Mouse (Mus musculus): Measurements from ENCODE around the gene Epb41l2. TPM values are rescaled to one million over a fixed set of nuclear protein-coding genes. Genes with fewer than 3 reads are reported as not detected.

Epb41l2 gene
- total RNA-seq, 2 experiments from 2014 or later = 51.8 to 52.6 TPM

DNA sequence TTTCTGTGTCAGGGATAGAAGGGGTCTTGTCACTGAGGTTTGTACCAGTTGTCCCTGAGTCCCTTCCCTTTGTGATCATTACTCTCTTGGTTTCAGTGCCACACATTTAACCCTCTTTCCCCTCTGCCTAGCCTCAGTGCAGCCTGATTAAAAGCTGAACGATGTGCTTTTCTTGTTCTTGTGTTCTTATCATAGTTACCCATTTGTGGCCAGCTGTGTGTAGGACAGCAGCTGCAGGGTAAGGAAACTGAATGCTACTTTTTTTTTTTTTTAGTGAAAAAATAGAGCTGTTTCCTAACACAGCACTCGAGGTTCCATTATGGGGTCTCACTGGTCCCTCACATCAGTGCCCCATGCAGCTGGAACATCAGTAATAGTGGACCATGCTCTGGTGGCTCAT, 106.9 kb downstream of the Epb41l2 start:
- no peak for ATAC-seq (ENCODE audit: poor library complexity, severe bottlenecking)

DNA sequence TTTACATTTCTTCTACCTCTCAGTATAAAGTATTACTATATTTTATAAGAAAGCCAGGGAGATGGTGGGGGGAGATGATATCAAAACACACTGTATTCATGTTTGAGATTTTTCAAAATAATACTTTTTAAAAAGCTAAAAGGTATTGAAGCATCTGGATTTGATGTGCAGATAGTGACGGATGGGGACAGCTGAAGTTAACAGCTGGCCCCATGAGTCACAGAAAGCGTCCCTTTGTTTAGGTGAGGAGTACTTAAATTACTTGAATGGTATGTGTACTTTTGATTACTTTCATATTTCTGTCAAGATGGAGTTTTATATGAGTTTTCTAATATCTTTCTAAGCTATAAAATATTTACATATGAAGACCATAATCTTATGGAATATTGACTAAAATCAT, 112.3 kb downstream of the Epb41l2 start:
- no peak for ATAC-seq (ENCODE audit: poor library complexity, severe bottlenecking)

DNA sequence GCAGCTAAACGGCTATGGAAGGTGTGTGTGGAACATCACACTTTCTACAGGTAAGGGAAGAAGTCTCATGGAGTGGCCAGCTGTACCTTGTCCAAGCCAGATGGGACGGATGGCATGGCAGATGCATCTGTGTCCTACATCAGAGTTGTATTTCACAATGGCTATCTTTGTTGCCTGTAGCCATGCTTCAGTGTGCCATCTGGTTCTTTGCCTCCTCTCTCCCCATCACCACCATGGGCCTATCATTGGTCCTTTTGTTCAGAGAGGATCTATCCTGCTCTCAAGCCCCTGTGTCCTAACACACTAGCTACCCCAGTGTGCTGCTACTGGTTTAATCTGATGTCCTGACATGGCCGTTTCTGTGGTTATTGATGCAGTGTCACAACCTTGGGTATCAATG, 120.1 kb downstream of the Epb41l2 start:
- no peak for ATAC-seq (ENCODE audit: poor library complexity, severe bottlenecking)

DNA sequence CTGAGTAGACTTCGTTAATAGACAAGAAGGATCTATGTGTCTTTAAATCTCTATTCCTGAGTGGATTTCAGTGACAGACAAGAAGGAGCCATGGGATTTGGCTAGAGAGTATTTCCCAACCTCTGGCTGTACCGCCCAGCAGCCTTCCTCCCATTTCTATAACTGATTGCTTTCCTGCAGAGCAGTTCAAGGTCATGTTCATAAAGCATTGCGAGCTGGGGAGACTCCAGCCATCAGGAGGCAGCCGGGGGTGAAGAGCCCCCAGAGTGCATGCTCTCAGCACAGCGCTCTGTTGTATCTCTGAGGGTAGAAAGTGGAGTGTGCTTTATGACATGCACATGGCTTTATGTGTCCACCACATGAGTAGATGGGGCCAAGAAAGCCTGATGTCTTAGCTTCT, 123.2 kb downstream of the Epb41l2 start:
- ATAC-seq (ENCODE audit: poor library complexity, severe bottlenecking) = no peak

DNA sequence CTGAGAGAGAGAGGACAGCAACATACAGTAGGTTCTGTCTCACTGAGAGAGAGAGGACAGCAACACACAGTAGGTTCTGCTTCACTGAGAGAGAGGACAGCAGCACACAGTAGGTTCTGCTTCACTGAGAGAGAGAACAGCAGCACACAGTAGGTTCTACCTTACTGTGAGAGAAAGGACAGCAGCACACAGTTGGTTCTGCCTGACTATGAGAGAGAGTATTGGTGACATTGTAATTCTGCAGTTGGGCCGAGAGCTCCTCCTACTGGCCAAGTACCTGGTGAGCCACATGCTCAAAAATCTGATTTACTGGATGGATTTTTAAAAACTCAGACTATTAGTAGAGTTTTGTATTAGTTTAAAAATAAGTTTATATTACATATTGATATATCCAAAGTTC, 128.9 kb downstream of the Epb41l2 start:
- peak; percentile 83 for ATAC-seq (ENCODE audit: poor library complexity, severe bottlenecking)

DNA sequence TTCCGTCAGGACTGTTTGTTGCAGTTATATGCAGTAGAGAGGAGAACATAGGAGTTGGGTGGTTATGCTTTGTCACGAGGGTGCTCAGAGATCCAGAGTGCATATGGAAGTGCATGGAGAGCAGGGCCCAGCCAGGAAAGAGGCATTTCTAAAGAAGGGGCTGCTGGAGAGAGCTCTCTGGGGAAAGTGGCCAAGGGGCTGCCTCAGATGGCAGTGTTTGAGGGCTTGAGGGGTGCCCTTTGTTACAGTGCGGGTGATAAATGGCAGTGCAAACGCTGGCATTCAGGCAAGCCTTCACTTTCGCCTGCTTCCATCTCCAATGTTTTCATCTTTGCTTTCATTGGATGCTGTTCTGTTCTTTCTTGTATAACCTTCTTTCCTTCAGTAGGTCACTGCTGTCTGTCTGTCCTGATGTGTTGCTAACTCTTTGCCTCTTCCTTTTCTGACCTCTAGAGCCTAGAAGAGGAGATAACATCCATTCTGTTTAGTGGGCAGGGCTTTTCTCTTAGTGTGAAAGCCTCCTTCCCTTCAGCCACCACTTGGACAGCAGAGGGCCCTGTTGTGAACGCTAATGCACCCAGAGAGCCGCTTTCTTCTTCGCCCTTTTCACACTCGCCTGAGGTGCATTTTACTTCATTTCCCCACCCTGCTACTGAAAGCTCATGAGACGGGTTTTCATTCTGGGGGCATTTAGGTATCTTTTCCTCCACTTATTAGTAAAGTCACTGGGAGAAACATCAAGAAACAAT, 139.9 kb downstream of the Epb41l2 start:
- no peak for ATAC-seq (ENCODE audit: poor library complexity, severe bottlenecking)

DNA sequence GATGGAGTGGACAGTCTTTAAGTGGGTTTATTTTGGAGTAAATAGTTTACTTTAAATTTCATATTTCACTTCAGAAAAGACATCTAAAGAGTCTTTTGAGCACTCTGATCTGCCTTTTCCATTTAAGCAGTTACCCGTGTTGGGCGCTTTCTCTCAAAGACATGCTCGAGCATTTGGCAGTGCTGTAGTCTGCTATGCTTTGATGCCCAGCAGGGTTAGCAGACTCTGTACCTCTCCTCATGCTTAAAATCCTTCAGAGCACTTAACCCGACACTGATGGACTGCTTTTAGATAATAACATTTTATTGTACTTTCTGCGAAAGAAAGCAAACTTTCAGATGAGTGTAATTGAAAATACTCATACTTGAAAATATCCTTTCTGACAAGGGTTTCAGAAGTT, 143.7 kb downstream of the Epb41l2 start:
- no peak for ATAC-seq (ENCODE audit: poor library complexity, severe bottlenecking)

DNA sequence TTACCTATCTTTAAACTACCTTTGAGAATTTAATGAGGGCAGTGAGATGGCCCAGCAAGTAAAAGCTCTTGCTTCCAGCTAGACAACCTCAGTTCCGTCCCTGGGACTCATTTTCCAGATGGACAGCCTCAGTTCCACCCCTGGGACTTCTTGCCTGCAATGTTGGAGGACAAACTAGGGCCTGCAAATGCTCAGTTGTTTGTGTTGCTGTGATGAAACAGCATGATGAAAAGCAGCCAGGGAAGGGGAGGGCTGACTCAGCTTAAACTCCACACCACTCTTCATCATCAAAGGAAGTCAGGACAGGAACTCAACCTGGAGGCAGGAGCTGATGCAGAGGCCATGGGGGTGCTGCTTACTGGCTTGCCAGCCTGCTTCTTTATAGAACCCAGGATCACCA, 154.2 kb downstream of the Epb41l2 start:
- no peak for ATAC-seq (ENCODE audit: poor library complexity, severe bottlenecking)

DNA sequence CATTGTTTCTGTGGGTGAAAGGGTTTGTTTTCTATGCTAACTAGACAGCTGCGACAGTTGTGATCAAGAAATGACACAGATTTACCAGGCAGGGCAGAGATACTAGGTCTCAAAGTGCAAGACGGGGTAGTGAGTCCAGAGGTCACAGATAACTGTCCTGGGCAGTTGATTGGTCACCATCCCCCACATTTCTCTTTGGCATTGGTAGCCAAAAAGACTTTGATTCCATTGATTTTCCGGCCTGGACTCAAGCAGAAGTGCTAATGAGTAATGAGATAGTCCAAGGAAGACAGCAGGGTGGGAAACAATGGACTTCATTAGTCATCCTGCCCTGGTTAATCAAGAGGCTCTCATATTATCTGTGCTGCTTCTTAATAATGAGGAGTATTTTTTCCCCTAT, 160.4 kb downstream of the Epb41l2 start:
- ATAC-seq (ENCODE audit: poor library complexity, severe bottlenecking) = no peak

DNA sequence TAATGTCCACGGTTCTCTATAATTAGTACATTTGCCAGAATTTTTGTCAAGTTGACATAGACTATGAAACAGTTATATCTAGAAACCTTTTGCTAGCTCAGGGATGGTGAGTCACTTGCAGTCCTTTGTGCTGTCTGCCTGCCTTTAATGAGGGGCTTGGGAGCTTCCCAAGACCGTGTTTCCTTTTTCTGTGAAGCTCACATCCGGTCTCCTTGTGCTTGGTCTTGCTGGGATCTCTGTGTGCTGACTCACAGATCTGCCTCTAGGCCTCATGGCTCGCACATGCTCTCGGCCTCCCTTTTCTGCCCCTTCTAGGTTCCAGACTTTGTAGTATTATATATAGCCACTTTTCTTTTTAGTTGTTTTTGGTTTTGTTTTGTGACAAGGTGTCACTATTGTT, 160.8 kb downstream of the Epb41l2 start:
- no peak for ATAC-seq (ENCODE audit: poor library complexity, severe bottlenecking)

DNA sequence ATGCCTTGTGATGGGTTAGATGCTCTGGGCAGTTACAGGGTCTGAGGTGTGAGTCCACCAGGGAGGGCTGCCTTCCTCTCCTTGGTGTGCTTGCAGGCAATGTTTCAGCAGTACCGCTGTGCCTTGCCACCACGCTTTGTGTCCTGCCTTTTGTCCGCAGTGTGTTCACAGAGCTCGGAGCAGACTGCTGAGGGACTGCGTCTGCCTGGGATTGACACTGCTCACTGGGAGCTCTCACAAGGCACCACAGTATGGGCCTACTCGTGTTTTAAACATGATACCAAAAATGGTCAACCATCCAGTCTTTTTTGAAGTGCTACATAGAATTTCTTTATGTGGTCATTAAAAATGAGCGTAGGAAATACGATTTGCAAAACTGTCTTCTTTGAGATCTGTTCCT, 164.1 kb downstream of the Epb41l2 start:
- ATAC-seq (ENCODE audit: poor library complexity, severe bottlenecking) = no peak

DNA sequence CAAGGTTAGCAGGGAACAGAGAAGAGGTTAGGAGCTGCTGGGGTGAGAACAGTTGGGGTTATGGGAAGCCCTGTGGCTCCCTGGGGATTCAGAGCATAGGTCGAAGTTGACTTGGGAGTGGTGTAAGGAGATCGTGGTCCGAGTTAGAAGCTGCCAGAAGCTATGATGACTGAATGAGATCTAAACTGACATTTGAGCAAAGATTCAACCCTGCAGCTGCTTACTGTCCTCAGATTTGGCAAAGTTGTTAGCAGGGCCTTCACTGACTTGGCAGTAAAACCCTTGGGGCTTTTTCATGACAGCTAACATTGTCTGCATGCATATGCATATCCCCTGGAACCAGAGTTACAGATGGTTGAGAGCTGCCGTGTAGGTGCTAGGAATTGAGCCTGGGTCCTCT, 166.6 kb downstream of the Epb41l2 start:
- ATAC-seq (ENCODE audit: poor library complexity, severe bottlenecking) = no peak

DNA sequence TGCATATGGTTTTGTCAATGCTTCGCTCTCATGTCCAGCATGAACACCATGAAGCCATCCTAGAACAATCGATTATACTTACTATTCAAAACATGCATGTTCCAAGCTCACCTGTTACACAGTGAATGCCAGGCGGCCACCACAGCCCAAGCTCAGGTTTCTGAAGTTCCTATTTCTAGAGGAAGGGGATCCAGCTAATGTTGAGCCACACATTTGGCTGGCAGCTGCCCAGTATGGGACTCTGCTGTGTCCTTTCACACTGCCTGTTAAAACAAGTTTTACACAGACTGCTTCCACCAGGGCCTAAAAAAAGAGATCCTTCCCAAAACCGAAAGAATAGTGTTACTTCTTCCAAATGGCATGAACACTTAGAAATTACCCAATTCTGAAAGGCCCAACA, 167.0 kb downstream of the Epb41l2 start:
- no peak for ATAC-seq (ENCODE audit: poor library complexity, severe bottlenecking)

DNA sequence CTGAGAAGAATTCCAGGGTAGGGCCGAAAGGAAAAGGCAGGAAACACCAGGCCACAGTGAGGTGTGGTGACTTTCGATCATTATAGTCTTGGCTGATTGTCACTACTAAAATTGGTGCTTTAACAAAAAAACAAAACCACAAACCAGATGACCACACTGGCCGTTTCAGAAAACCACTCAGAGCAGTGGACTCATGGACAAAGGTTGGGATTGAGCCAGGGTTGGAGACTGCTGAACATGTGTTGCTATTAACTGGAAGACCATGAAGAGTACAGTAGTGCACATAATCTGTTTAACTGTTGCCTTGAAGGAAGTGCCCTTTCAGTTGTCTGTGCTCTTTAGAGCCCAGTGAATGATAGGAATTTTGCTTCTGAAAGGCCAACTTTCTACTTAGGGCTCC, 167.5 kb downstream of the Epb41l2 start:
- no peak for ATAC-seq (ENCODE audit: poor library complexity, severe bottlenecking)

DNA sequence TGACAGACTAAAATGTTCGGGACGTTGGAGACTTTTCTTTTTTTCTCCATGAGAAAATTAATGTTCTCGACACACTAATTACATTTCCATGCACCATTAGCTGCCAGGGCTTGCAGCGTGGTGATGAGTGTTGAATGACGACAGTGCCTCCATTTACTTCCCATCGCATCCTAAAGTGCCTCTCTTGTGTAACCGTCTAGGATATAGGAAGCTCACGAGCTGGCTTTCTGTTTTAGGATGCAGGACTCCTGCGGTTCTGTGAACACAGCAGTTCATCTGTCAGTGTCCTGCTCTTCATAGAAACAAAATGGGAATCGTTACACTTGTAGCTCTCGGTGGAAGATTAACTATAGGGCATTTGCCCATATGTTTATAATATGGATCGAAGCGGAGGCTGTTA, 171.7 kb downstream of the Epb41l2 start:
- no peak for ATAC-seq (ENCODE audit: poor library complexity, severe bottlenecking)

DNA sequence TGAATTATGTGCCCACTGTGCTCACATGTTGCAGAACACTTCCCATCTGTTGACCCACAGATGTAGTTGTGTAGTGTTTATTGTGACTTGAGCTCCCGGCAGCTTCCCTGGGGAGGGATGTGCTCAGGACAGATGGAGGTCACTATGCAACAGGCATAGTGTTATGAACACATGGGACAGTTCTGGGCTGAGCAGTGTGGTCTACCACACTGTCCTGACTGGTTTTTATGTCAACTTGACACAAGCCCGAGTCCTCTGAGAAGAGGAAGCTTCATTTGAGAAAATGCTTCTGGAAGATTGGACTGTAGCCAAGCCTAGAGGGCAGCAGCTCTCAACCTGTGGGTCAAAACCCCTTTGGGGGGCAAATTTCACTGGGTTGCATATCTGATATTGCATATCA, 173.5 kb downstream of the Epb41l2 start:
- ATAC-seq (ENCODE audit: poor library complexity, severe bottlenecking) = no peak

DNA sequence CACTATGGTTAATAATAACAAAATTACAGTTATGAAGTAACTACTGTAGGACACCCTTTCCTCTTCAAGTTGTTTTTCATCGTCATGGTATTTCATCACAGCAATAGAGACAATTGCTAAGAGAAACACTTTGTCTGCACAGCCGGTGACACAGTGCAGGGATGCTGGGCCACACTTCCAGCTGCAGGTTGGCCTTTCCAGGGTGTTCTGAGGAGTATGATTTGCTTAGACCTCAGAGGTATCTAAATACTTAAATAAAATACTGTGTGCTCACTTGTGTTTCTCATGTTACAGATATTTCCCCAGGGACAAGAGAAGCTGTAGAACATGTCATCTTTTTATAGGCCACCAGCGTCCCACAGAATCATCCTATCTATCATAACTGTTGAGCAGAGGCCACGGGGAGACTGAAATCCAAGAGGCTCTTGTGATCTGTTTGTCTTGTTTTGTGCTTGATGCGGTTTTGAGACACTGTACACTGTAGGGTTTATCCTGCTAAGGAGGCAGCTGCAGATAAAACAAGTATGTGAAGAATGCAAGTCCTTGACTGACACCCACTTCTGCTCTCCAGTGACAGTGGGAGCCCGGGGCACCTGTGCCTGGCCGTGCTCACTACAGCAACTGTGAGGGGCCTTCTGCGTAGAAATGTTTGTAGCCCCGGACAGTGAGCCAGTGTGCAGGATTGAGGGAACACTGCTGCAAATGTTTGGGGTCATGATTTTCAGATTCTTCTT, 174.1 kb downstream of the Epb41l2 start:
- ATAC-seq (ENCODE audit: poor library complexity, severe bottlenecking) = no peak

DNA sequence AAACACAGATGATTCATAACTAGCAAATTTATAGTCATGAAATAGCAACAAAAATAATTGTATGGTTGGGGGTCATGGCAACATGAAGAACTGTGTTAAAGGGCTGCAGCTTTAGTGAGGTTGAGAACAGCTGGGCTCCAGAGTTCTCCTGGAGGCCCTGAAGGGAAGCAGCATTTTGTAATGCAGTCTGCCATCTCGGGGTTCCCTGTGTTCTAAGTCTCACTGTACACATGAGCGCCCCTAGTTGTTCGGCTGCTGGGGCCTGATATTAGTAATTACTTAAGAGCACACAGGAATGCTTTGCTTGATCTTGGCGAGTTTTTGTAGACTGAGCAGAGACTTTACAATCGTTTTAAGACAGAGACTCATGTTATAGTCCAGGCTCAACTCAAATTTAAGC, 174.9 kb downstream of the Epb41l2 start:
- ATAC-seq (ENCODE audit: poor library complexity, severe bottlenecking) = no peak

DNA sequence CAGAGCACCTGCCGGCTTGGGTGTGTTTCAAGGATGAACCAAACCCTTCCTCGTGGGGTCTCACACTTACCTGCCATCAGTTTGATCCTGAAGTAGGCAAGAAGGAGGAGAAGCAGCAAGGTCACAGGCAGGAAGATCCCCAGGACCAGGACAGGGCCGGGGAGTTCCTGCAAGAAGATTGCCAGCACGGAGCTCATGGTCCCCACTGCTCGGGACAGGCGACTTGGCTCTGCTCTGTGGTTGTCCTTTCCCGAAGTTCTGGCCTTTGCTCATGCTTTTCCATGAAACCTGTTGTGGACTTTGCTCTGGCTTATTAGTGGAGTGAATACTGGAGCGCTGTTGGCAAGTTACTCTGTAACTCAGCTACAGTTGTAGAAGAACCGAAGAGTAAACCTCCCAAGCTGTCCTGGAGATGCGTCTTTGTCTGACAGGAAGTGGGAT, 176.3 kb downstream of the Epb41l2 start, which contains the start of gene Smlr1:
Gene Smlr1 (minus strand): TSS at position 377 of the 441 bp plus-strand sequence.
- no peak for ATAC-seq (ENCODE audit: poor library complexity, severe bottlenecking)

DNA sequence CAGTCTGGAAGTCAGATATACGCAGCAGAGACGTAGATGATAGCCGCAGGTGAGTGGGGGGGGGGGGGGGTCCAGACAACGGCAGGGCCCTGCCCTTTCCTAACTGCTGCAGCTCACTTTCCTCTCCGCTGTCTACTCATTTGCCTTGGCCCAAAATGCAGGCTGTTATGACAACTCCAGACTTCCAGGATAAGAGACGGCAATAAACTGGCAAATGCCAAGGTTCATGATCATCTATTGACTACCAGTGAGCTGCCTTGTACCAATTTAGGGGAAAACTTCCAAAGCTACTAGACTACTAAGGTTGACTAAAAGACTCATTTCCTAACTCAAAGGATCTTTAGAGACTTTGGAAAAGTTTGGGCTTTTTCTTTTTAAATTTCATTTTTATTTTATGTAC, 177.0 kb downstream of the Epb41l2 start:
- ATAC-seq (ENCODE audit: poor library complexity, severe bottlenecking) = no peak

DNA sequence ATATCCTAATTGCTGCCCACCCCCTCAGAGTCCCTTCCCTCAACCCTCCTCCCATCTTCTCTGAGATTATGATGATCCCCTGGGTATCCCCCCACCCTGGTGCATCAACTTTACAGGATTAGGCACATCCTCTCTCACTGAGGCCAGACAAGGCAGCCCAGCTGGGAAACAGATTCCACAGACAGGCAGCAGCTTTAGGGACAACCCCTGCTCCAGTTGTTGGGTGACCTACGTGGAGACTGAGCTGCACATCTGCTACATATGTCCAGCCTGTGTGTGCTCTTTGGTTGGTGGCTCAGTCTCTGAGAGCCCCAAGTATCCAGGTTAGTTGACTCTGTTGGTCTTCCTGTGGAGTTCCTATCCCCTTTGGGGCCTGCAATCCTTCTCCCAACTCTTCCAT, 179.1 kb downstream of the Epb41l2 start:
- ATAC-seq (ENCODE audit: poor library complexity, severe bottlenecking) = no peak

DNA sequence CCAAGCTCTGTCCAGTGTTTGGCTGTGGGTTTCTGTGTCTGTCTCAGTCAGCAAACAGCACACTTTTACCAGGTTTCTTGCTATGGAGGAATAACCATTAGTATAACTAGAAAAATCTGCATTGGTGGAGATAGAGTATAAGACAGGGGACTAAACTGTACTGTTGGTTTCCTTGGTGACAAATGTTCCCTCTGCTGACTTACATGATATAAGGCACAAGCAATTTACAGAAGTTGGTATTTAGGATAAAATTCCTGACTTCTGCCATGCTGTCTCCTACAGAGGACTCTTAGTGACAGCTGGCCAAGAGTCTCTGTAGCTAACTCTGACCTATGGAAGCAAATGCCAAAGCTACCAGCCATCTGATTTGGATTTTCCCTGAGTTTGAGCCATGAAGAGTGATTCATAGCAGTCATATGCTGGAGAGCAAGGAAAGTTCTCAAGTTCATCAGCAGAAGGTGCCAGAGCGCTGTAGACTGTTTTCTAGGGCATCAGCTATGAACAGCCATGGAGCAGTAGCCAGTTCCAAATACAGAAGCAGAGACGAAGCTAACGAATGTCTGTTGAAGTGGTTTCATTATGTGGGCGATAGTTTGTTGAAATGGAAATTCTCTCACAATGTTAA, 179.7 kb downstream of the Epb41l2 start:
- no peak for ATAC-seq (ENCODE audit: poor library complexity, severe bottlenecking)
